Mouse (Mus musculus) heart, postnatal 0 days (tissue): ENCODE results near the gene Olfr1512. TPM values are rescaled to one million over a fixed set of nuclear protein-coding genes. Genes with fewer than 3 reads are reported as not detected.
A peak's percentile ranks its signal among the peaks of the same experiment; 100 is the strongest.
"Not testable (repeated sequence)": the region's sequence is repeated elsewhere in the genome, so short reads cannot be mapped to it uniquely, and the experiment has no call there.

Experiments
- ATAC-seq: fragments of 200-750 bp; cut with Nextera tagmentation; 2 replicates; pipeline ENCODE4 v1.8.0; 2017; ENCODE audit warnings: low read depth, moderate number of reproducible peaks, moderate library complexity; ENCODE audit not compliant: insufficient read depth
- DNase-seq: peaks from one replicate; pipeline ENCODE4 v3.0.0-alpha.2; 2016; ENCODE audit warnings: low spot score
- H3K27ac ChIP-seq: fragments of 300-500 bp; sonication (generic); 2 replicates; pipeline ENCODE4 v1.5.1; 2014; ENCODE audit warnings: low read depth, mild to moderate bottlenecking
- H3K27me3 ChIP-seq: fragments of 300-500 bp; sonication (generic); 2 replicates; pipeline ENCODE4 v1.6.1; 2014; ENCODE audit warnings: low read length, mixed read lengths; ENCODE audit not compliant: control insufficient read depth, insufficient read depth
- H3K36me3 ChIP-seq: fragments of 300-500 bp; sonication (generic); replicated peaks from 2 replicates; pipeline ENCODE4 v1.6.1; 2014; ENCODE audit warnings: low read length, mixed read lengths; ENCODE audit not compliant: control insufficient read depth, insufficient read depth
- H3K4me1 ChIP-seq: fragments of 300-500 bp; sonication (generic); 2 replicates; pipeline ENCODE4 v1.6.1; 2014; ENCODE audit warnings: antibody characterized with exemption; ENCODE audit not compliant: control insufficient read depth, insufficient read depth
- H3K4me2 ChIP-seq: fragments of 300-500 bp; sonication (generic); 2 replicates; pipeline ENCODE4 v1.6.1; 2014; ENCODE audit warnings: low read depth, mild to moderate bottlenecking, low read length, moderate library complexity
- H3K4me3 ChIP-seq: fragments of 300-500 bp; sonication (generic); 2 replicates; pipeline ENCODE4 v1.5.1; 2014; ENCODE audit warnings: low read depth, low read length
- H3K9ac ChIP-seq: fragments of 300-500 bp; sonication (generic); replicated peaks from 2 replicates; pipeline ENCODE4 v1.6.1; 2014; ENCODE audit warnings: low read depth, low read length, mixed read lengths
- H3K9me3 ChIP-seq: fragments of 300-500 bp; sonication (generic); replicated peaks from 2 replicates; pipeline ENCODE4 v1.6.1; 2016; ENCODE audit warnings: low read length; ENCODE audit not compliant: control insufficient read depth
- CTCF ChIP-seq: IDR thresholded peaks from 2 replicates; pipeline ENCODE4 v1.5.1; 2016; ENCODE audit warnings: antibody characterized with exemption, control low read depth, low read depth
- EP300 ChIP-seq: IDR thresholded peaks from 2 replicates; pipeline ENCODE4 v1.6.1; 2016; ENCODE audit warnings: antibody characterized with exemption, low read depth
- WGBS: fragments of 180-500 bp; shearing (Covaris S2); extraction: QIAGEN DNeasy Blood & Tissue Kit; methylation state at CpG from one replicate; pipeline ENCODE4 v1.1.7; 2014; 5-methylcytosine and 5-hydroxymethylcytosine counted together
- polyA plus RNA-seq: library from polyadenylated mRNA; unstranded; fragments of >200 nt; fragmentation: Nextera tagmentation; extraction: Ambion mirVana; gene quantifications from 2 replicates; pipeline ENCODE4 v1.2.1, GENCODE M21; 2015
- total RNA-seq: library from RNA; depleted of rRNA; stranded (reverse); fragments of >200 nt; gene quantifications from 2 replicates; pipeline ENCODE4 v1.2.3, GENCODE M21; 2014; ENCODE audit warnings: low replicate concordance; rRNA removed

Gene Olfr1512
- not detected in 2 replicates for total RNA-seq
- not detected in 2 replicates for polyA plus RNA-seq

GRCm38 (mm10) chr14:52379068-52379467, at the start of gene Olfr1512:
Olfr1512 (minus strand) TSS chr14:52379168.
- H3K27ac ChIP-seq: no peak within 1 kb of the TSS
- no peak within 1 kb of the TSS for H3K9ac ChIP-seq
- no peaks in the 10 kb centered on the region for H3K27me3 ChIP-seq
- H3K9me3 ChIP-seq: no peaks in the 10 kb centered on the region
- TF ChIP-seq EP300: no peak
- no peak for TF ChIP-seq CTCF
- no peak within 1 kb of the TSS for H3K4me2 ChIP-seq
- 64% methylated on average over 2 of the region's 2 CpGs for WGBS
- no peaks in the 10 kb centered on the region for H3K36me3 ChIP-seq
- no peak for ATAC-seq
- DNase-seq: no peak
- H3K4me3 ChIP-seq: no peak within 1 kb of the TSS
- H3K4me1 ChIP-seq: no peaks in the 10 kb centered on the region

GRCm38 (mm10) chr14:52427686-52428085, 48.7 kb upstream of the Olfr1512 start:
- Histone ChIP-seq H3K4me1 (no peaks in the 10 kb centered on the region), H3K4me2 (no peak overlapping the region), H3K27ac (no peak overlapping the region), H3K9ac (no peak overlapping the region), H3K27me3 (no peaks in the 10 kb centered on the region), H3K9me3 (no peaks in the 10 kb centered on the region), H3K36me3 (no peaks in the 10 kb centered on the region), H3K4me3 (no peak overlapping the region)
- ATAC-seq: no peak
- no peak for TF ChIP-seq CTCF
- TF ChIP-seq EP300: no peak
- DNase-seq: no peak
- WGBS: 66% methylated on average over 1 of the region's 1 CpGs

GRCm38 (mm10) chr14:52414273-52414672, 35.3 kb upstream of the Olfr1512 start, which contains the start of gene Olfr1510:
Olfr1510 (minus strand) TSS chr14:52414373.
- H3K9ac ChIP-seq: no peak within 1 kb of the TSS
- no peak within 1 kb of the TSS for H3K27ac ChIP-seq
- no peak for TF ChIP-seq CTCF
- TF ChIP-seq EP300: no peak
- 80% methylated on average over 3 of the region's 3 CpGs for WGBS
- no peaks in the 10 kb centered on the region for H3K4me1 ChIP-seq
- no peak within 1 kb of the TSS for H3K4me2 ChIP-seq
- ATAC-seq (no peak), DNase-seq (no peak)
- H3K4me3 ChIP-seq: no peak within 1 kb of the TSS
- no peaks in the 10 kb centered on the region for H3K36me3 ChIP-seq
- no peaks in the 10 kb centered on the region for H3K9me3 ChIP-seq
- H3K27me3 ChIP-seq: no peaks in the 10 kb centered on the region

- not testable (repeated sequence) for H3K4me3 ChIP-seq, H3K9ac ChIP-seq, DNase-seq, H3K9me3 ChIP-seq, H3K4me1 ChIP-seq, H3K4me2 ChIP-seq, H3K27ac ChIP-seq, H3K27me3 ChIP-seq, H3K36me3 ChIP-seq
- 39% methylated on average over 7 of the region's 10 CpGs for WGBS
- ATAC-seq: peak; percentile 30
Observed at GRCm38 (mm10) chr14:52410142-52410919, 31.4 kb upstream of the Olfr1512 start.

- no peak for ATAC-seq
- no peak for TF ChIP-seq CTCF
- TF ChIP-seq EP300: no peak
- 66% methylated on average over 4 of the region's 4 CpGs for WGBS
Observed at GRCm38 (mm10) chr14:52397279-52397678, 18.3 kb upstream of the Olfr1512 start, which contains the start of gene Olfr1511. Olfr1511 (minus strand) TSS chr14:52397379.

GRCm38 (mm10) chr14:52390084-52390848, 11.3 kb upstream of the Olfr1512 start:
- WGBS: 67% methylated on average over 8 of the region's 9 CpGs

More at GRCm38 (mm10) chr14:52397279-52397678, 18.3 kb upstream of the Olfr1512 start, which contains the start of gene Olfr1511:
- Histone ChIP-seq H3K9me3 (no peaks in the 10 kb centered on the region), H3K4me2 (no peak within 1 kb of the TSS), H3K9ac (no peak within 1 kb of the TSS), H3K27me3 (no peaks in the 10 kb centered on the region), H3K36me3 (no peaks in the 10 kb centered on the region), H3K4me3 (no peak within 1 kb of the TSS), H3K4me1 (no peaks in the 10 kb centered on the region), H3K27ac (no peak within 1 kb of the TSS)
- DNase-seq: no peak

More at GRCm38 (mm10) chr14:52390084-52390848, 11.3 kb upstream of the Olfr1512 start:
- not testable (repeated sequence) for H3K27ac ChIP-seq, H3K9ac ChIP-seq, H3K4me3 ChIP-seq, H3K9me3 ChIP-seq, H3K4me1 ChIP-seq, DNase-seq, H3K4me2 ChIP-seq, H3K36me3 ChIP-seq, H3K27me3 ChIP-seq
- peak; percentile 44; the same call in 1 of the 2 replicates for ATAC-seq
